ENCODE assay signal across 10 mouse cellular contexts in the genomic region with DNA sequence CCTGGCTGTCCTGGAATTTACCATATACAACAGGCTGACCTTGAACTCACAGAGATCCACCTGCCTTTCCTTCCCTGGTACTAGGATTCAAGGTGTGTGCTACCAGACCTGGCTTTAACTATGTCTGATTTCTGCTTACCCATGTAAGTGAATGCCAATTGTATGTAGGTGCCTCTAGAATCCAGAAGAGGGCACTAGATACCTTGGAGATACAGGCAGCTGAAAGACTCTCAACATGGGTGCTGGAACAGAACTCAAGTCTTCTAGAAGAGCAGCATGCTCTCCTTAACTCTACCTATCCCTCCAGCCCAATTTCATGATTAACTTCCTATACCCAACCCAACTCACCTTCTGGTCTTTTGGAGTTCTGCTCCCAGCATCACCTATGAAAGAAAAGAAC. TPM values are rescaled to one million over a fixed set of nuclear protein-coding genes. Genes with fewer than 3 reads are reported as not detected.
DNase-seq lines count a peak whose midpoint lies in the region; TF ChIP-seq lines count a peak whose summit lies in the region.
"Had no signal": no experiment of that assay in that cellular context is flagged by ENCODE, and none has a peak within 500 bp of the region (broad histone marks: within the 10 kb centered on the region; RNA-seq: fewer than 3 reads in every experiment).

No protein-coding gene starts in this region.

- H3K4me1 ChIP-seq in cerebellum, adult 2 months (ENCODE audit: control insufficient read depth, insufficient read depth, low read length): no peaks in the 10 kb centered on the region
- H3K4me1 ChIP-seq: stomach, embryonic 15.5 days had no signal

- TF ChIP-seq CTCF in cerebellum, adult 2 months (IDR thresholded peaks at IDR 0.05; ENCODE audit: borderline replicate concordance, insufficient read depth, low read depth, low read length): peak; percentile 49; the same call in 1 of the 2 replicates

- no peak overlapping the region for H3K27ac ChIP-seq in cerebellum, adult 2 months (ENCODE audit: insufficient read depth, low read length)
- H3K27ac ChIP-seq: stomach, embryonic 15.5 days had no signal

- no peaks in the 10 kb centered on the region for H3K27me3 ChIP-seq in cerebellum, adult 2 months (ENCODE audit: control insufficient read depth, insufficient read depth, low read length)
- H3K27me3 ChIP-seq: stomach, embryonic 15.5 days had no signal

- peak in 1 of 2 experiments; percentile 32 for DNase-seq in cerebellum, adult 2 months
- no peak for DNase-seq in cerebellum, adult 11 months
- peak; percentile 18 for DNase-seq in layer of hippocampus, adult 9-11 months
- no peak for DNase-seq in layer of hippocampus, adult 8-10 months (ENCODE audit: low spot score in 2 of 2)
- DNase-seq in WW6 (ENCODE audit: low read depth, low spot score): peak; percentile 18
- peak; percentile 14 for DNase-seq in large intestine, adult 2 months (ENCODE audit: low read depth, low spot score)
- DNase-seq in left cerebral cortex, adult 8-10 months (ENCODE audit: low spot score in 2 of 2): no peak
- no peak for DNase-seq in cerebellum, adult 11-12 months

- H3K4me3 ChIP-seq in cerebellum, adult 2 months (replicated peaks; ENCODE audit: insufficient read depth, low read depth, low read length): no peak overlapping the region
- H3K4me3 ChIP-seq: stomach, embryonic 15.5 days had no signal

- TF ChIP-seq POLR2A in cerebellum, adult 2 months (IDR thresholded peaks at IDR 0.05; ENCODE audit: borderline replicate concordance, insufficient read depth, low read length): no peak

RNA-seq across cellular contexts. Expression of a gene that starts 7.5 kb away (rescaled TPM):
- polyA plus RNA-seq in cerebellum, adult 2 months (2012; rRNA removed): 36.5 and 38.0 TPM in 2 replicates
- 10 to 100 TPM; 33.8 to 45.9 (median 41.6) TPM for total RNA-seq in layer of hippocampus, adult 8-10 months (2022)
- 9.8 and 13.4 TPM in 2 replicates for polyA plus RNA-seq in large intestine, adult 2 months (2012; rRNA removed)
- 10 to 100 TPM; 31.6 to 36.9 (median 34.8) TPM for total RNA-seq in left cerebral cortex, adult 8-10 months (2022)

RNA-seq across cellular contexts. Expression of a gene that starts 34.9 kb away (rescaled TPM):
- 133 and 142 TPM in 2 replicates for polyA plus RNA-seq in cerebellum, adult 2 months (2012; rRNA removed)
- total RNA-seq in layer of hippocampus, adult 8-10 months (2022): 10 to 100 TPM; 49.1 to 65.7 (median 61.2) TPM
- polyA plus RNA-seq in large intestine, adult 2 months (2012; rRNA removed): 76.3 and 101 TPM in 2 replicates
- 10 to 100 TPM; 51.9 to 63.7 (median 56.1) TPM for total RNA-seq in left cerebral cortex, adult 8-10 months (2022)

RNA-seq across cellular contexts. Expression of a gene that starts 42.5 kb away (rescaled TPM):
- polyA plus RNA-seq in cerebellum, adult 2 months (2012; rRNA removed): 1.2 and 1.5 TPM in 2 replicates
- 1 to 10 TPM in 2 of 4 experiments, under 1 TPM in 2; 0.85 to 1.4 (median 1.2) TPM for total RNA-seq in layer of hippocampus, adult 8-10 months (2022)
- polyA plus RNA-seq in large intestine, adult 2 months (2012; rRNA removed): 0.84 and 1.1 TPM in 2 replicates
- 1 to 10 TPM in 2 of 4 experiments, under 1 TPM in 2; 0.33 to 1.6 (median 0.93) TPM for total RNA-seq in left cerebral cortex, adult 8-10 months (2022)

RNA-seq across cellular contexts. Expression of a gene that starts 53.1 kb away (rescaled TPM):
- polyA plus RNA-seq in cerebellum, adult 2 months (2012; rRNA removed): not detected in 2 replicates
- not detected for total RNA-seq in layer of hippocampus, adult 8-10 months (2022)
- not detected in 2 replicates for polyA plus RNA-seq in large intestine, adult 2 months (2012; rRNA removed)
- total RNA-seq in left cerebral cortex, adult 8-10 months (2022): not detected
- total RNA-seq: left cerebral cortex, postnatal 25 days had no signal
- polyA plus RNA-seq: stomach, embryonic 15.5 days had no signal

Comparison
In these comparisons a context has a peak if more than half of its experiments do, and no peak if none do; other contexts are left out.
1. DNase-seq: peak in layer of hippocampus, adult 9-11 months (single experiment), WW6 (single experiment) and large intestine, adult 2 months (single experiment); none in cerebellum, adult 11 months (single experiment), layer of hippocampus, adult 8-10 months (0 of 2), left cerebral cortex, adult 8-10 months (0 of 2) and cerebellum, adult 11-12 months (single experiment).